In genomic region chr9:51393921-51394320, GRCm38 (mm10) we compare ENCODE assay signal across 15 mouse cellular contexts.
"Had no signal": no experiment of that assay in that cellular context is flagged by ENCODE, and none has a peak within 500 bp of the region (broad histone marks: within the 10 kb centered on the region; RNA-seq: fewer than 3 reads in every experiment).

No protein-coding gene starts in this region.

- H3K4me1 ChIP-seq: midbrain, embryonic 15.5 days; neural tube, embryonic 13.5 days had no signal

- H3K4me2 ChIP-seq: liver, embryonic 11.5 days; lung, embryonic 14.5 days; midbrain, embryonic 12.5 days; midbrain, embryonic 15.5 days; neural tube, embryonic 13.5 days had no signal

- H3K4me3 ChIP-seq: left cerebral cortex, adult 2 months; limb, embryonic 15.5 days; midbrain, embryonic 12.5 days; midbrain, embryonic 15.5 days; myocyte; neural tube, embryonic 13.5 days had no signal

- H3K9me3 ChIP-seq: limb, embryonic 15.5 days; midbrain, embryonic 12.5 days; midbrain, embryonic 15.5 days; neural tube, embryonic 13.5 days had no signal

- H3K9ac ChIP-seq: limb, embryonic 15.5 days; liver, embryonic 14.5 days; liver, postnatal 0 days; lung, embryonic 14.5 days; midbrain, embryonic 12.5 days; midbrain, embryonic 15.5 days; neural tube, embryonic 13.5 days had no signal

- DNase-seq: kidney, adult 11 months; liver, postnatal 0 days; thymus, adult 18-20 months; thymus, postnatal 36 days had no signal

- ATAC-seq: liver, postnatal 0 days; lung, postnatal 0 days; midbrain, embryonic 15.5 days had no signal

- H3K27ac ChIP-seq: left cerebral cortex, adult 2 months; liver, embryonic 14.5 days; macrophage; midbrain, embryonic 12.5 days; midbrain, embryonic 15.5 days; neural tube, embryonic 13.5 days had no signal

- H3K27me3 ChIP-seq: limb, embryonic 15.5 days; midbrain, embryonic 12.5 days; midbrain, embryonic 15.5 days; neural tube, embryonic 13.5 days had no signal

- H3K36me3 ChIP-seq: limb, embryonic 15.5 days; midbrain, embryonic 12.5 days; midbrain, embryonic 15.5 days; neural tube, embryonic 13.5 days had no signal
